Mouse (Mus musculus) embryo, embryonic 10.5 days (tissue): ENCODE measurements at regions not wholly inside any gene's neighbourhood (a gene's known extent, or its start where the extent isn't known, plus 50 kb on each side); places are given as distances from the start of the nearest gene placed in this dataset.
A peak's percentile ranks its signal among the peaks of the same experiment; 100 is the strongest.

Experiments
- DNase-seq: peaks from one replicate; pipeline ENCODE4 v3.0.0-alpha.2; 2015; ENCODE audit warnings: low spot score

DNA sequence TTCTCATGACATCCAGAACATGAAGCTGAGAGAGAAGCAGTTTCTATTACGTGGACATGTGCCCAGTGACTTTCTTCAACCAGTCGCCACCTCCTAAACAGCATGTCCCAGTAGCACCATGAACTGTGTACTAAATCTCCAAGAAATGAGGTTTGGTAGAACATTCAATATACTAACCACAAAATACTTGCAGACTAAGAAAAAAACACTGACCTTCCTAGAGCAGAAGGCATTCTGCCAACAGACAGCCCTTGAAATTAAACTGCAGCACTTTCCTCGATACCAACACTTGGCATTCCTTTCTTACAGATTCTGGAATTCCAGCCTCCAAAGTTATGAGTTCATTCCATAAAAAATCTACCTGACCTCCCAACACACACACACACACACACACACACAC, 166.6 kb downstream of the Atp6ap1l start:
- no peak for DNase-seq

DNA sequence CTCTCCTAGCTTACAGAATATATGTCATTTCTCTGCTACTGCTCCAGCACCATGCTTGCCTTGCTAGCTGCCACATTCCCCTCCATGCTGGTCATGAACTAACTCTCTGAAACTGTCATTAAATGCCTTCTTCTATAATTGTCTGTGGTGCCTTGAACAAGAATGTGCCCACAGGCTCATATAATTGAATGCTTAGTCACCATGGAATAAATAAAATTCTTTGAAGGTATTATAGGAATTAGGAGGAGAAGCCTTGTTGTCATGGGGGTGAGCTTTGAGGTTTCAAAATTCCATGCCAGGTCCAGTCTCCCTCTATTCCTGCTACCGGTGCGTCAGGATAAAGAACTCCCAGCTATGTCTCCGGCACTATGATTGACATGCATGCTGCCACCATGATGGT, 171.9 kb downstream of the Atp6ap1l start:
- no peak for DNase-seq

DNA sequence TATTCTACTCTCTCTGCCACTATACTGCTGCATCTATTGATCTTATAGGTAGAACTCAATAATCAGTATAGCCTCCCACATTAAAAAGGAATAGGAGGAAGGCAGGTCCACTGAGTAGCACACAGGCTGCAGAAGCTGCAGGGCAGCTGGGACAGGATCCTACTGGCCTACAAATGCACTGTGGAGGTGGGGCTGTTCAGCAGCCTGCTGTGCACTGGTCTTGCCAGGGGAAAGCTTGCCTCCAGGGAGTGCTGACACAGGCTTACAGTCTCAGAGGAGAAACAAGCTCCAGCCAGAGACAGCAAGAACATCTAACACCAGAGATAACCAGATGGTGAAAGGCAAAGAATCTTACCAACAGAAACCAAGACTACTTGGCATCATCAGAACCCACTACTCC, 176.1 kb downstream of the Atp6ap1l start:
- no peak for DNase-seq

DNA sequence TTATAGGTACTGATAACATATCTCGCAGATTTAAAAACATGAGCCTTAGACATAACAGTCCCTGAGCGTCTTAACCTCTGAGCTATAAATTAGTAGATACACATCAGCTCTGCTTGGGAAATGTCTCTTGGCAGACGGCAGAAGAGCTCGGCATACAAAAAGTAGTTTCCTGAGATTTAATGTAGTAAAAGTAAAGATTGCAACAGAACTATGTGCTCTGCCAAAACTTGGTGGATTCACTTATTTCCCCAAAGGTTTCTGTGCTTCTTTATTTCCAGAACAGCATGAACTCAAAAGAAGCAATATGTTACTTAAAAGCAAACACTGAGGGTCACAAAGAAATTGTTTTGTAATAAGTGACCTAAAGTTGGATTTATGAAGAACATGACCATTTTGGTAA, 177.3 kb downstream of the Atp6ap1l start:
- DNase-seq: no peak

DNA sequence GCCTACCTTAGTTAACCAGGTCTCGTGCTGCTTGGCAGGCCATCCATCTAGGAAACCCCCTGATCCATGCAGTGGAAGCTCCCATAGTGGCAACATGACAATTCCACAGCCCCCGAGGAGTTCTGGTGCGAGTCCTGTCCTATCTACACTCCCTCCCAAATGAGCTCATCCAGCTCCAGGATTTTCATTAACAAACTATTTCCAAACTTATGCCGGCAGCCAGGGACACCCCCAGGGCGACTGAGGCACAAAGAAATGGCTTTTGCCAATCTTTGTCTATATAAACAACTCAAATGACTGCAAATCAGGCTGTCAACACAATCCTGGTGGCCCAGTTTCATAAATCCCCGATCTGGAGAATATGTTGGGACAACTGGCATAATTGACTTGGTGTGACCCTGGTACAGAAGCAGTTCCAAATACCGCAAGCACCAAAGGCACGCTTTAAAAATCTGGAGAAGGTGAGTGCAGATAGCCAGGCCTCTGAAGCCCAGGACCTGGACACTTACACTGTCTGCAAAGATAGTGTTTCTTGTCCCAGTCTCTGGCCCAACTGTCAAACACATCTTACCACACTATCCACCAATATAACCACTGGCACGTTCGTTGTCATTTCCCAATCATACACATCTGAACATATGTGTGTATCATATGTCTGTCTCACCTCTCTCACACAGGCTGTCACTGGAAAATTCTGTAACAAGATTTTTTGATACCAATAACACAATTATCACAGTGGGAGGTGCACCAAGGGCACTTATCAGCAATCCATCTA, 179.9 kb downstream of the Atp6ap1l start:
- no peak for DNase-seq

DNA sequence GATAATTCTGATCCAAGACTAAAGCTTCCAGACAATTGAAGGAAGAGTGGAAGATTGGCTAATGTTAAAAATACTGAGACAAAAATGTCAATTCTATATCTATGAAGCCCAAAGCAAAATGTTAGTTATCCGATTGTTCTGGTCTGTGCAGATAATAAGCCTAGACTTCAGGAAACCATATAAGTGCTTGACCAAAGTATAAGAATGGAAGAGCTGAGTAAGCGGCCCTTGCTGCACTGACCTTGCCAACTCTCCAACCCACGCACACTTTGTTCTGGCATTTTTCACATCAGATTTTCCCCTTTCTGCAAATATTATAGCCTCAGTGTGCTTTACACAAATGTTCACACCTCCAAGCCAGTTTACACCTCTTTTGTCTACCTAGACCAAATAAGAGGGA, 180.6 kb downstream of the Atp6ap1l start:
- DNase-seq: no peak

DNA sequence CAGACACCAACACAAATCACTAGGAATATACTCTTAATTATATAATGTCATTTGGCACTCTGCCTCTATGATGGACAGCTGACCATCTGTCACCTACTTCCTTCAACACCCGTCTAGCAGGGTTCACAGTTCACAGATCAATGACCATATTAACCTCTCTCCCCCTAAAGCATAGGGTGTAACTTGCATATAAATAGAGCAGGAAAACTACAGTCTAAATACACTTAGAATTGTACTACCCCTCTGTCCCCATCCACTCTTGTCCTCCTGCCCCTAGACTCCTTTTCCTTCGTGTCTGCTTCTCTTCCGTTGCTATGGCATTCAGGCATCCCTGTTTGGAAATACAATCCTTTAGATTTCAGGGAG, 181.6 kb downstream of the Atp6ap1l start:
- no peak for DNase-seq

DNA sequence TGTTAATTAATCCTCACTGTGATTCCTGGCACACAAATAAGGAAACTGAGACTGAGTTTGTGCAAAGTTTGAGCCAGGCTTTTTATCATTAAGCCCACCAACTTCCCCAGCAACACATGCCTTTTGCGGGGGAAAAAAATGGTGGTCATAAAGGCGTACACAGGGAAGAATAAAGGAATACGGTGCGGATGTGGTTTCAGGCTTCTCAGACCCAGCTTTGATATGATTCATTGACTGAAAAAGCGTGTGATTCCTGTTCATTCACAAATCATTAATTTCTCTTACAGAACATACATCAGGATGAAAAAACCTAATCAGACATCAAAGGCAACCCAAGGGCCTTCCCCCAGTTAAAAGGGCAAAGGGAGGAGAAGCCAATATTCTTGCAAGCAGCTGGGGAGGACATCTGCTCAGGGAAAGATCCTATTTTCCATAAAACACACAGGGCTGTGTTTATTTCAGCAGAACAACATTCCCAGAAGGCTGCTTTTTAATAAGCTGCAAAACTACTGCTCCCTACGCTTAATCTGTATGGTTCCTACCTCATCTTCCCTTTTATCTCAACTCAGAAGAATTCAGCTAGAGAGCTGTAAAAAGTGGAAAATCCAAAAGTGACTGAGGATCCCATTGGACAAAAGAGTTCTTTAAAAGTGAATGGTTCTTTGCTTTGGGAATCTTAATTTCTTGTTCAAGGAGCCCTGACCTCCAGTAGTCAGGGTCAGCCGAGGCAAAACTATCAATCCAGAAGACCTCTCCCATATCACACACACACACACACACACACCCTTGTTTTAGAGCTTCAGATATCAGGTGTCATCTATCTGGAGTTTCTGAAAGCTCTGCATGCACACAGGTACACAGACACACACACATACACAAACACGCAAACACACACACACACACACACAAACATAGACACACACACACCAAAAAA, 182.3 kb downstream of the Atp6ap1l start:
- DNase-seq: peak; percentile 37

DNA sequence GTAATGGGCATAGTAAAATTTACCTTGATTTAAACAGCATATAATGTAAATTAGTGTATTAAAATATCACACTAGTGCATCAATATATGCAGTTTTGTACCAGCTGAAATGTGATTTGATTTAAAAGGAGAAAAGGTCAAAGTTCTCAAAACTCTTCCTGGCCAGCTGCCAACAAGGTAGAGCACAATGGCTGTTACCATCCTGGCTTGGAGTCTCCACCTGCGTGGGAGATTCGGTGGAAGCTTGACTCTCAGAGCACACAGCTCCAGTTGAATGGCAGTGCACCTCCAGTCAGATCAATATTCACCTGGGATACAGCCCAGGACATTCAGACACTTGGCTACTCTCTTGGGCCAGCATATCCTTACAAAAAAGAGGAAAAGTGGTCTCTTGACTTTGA, 220.8 kb downstream of the Atp6ap1l start:
- no peak for DNase-seq

DNA sequence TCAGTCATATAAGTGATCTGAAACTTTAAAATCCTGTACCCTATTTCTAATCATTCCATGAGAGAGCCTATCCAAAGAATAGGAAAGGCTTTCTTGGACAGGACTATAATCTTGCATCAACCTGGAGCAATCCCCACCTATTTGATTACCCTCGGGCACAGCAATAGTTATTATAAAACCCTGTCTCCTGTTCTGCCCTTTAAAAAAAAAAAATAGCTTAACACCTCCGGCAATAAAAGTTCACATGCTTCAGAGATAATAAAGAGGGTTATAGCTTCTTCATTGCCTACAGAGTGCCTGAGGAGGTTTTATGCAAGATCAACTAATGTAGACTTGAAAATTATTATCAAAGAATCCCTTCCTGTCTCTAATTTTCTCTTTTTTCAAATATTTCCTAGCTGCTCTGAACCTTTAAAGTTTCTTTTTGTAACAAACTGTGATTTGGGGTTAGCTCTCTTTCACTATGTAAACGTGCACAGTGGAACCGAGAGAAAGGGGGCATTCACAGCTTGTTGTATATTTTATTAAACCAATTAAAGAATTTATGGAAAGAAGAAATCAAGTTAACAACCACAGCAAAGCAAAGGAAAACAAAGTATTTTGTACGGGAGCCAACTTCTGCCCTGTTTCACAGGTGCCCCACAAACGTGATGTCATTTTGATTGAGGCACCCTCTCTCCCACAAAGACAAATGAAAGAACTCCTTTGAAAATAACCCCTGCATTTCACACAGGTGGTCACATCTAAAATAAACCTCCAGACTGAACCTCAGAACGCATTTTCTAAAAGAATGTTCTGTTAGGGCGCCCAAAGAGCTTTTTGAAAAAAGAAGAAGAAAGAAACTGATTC, 225.8 kb downstream of the Atp6ap1l start:
- no peak for DNase-seq

DNA sequence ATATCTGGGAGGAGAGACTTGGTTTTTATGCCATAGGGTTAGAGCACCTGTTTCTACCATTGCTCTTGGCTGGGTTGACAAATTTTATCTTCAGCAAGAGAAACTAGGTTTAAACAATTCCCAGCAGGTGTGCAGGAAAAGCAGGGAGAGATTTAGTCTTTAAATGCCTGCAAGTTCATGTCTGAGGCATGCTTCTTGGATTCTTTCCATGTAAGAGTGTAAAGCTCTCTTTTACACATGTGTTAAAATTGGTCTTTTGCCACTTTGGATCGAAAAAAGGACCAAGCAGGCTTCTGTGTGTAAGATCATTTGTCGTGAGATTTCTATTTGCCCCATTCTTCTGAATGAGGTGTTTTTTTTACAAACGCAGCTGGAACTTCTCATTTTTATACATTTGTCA, 231.3 kb downstream of the Atp6ap1l start:
- no peak for DNase-seq

DNA sequence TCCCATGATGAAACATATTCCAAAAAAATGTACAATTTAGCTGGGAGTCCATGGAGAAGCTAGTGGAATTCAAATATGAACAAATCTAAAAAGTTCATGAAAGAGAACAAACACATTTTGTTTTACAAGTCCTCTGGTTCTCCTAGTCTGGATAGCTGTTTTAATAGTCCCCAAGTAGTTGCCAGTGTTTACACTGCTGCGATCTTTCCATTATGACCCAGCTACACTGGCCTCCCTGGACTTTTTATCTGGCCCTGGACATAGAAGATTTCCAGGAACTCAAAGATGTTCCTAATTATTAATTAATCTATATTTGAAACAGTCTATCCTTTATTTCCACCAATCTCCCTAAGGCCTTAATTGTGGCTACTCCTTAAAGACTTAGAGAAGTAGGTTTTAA, 232.1 kb downstream of the Atp6ap1l start:
- DNase-seq: no peak

DNA sequence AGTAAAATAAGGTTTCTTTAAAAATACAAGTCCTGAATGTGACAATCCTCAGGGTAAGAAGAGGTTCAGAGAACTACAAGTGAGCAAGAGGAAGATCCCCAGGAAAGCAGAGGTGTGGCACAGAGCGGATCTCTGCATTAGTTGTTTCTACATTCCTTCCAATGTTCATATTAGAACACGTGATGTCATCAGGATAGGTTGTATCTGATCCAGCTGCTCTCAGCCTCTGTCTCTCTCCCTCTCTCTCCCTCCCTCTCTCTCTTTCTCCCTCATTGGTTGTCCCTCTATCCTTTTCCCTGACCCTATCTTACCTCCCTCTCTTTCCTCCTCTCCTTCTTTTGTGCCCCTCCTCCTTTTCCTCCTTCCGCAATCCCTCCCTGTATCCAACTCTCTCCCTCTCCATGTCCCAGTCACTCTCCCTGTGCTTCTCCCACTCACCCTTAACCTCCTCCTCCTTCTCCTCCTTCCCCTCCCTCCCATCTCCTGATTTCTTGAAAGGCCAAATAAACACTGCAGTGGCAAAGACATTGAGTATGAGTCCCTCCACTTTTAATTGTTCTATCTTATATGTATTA, 243.5 kb downstream of the Atp6ap1l start:
- no peak for DNase-seq

DNA sequence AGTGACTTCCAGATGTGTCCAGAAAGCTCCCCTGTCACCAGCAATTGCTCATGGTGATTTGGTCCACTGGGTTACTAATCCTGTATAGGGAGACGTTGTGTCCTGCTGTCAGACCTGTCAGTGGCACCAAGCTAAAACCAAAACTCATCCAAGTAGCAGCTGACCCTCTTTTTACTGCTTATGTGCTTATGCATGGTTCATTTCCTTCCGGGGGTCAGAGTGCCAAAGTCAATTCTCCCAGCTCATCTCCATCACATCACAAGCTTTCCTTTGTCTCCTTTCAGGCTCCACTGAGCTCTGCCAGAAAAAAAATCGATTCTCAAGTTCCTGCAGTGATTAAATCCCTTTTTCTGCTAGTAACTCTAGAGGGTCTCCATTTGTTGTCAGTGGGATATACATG, 244.2 kb downstream of the Atp6ap1l start:
- peak; percentile 78 for DNase-seq

DNA sequence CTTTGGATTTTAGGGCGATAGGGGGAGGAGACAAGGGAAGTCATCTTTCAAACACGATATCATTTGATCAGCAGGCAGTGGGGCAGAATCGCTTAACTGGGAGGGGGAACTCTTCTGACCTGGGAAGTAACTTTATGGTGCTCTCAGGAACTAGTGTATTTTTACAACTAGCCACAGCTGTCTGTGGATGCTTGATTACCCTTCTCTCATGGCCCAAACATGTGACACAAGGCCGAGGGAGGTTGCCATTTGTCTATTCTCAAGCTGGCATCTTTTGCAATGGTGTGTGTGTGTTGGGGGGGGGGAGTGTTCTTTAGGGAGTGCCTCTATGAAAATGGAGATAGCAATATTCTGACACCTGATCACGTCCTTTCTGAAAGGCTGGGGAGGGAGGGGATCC, 246.1 kb downstream of the Atp6ap1l start:
- DNase-seq: no peak

DNA sequence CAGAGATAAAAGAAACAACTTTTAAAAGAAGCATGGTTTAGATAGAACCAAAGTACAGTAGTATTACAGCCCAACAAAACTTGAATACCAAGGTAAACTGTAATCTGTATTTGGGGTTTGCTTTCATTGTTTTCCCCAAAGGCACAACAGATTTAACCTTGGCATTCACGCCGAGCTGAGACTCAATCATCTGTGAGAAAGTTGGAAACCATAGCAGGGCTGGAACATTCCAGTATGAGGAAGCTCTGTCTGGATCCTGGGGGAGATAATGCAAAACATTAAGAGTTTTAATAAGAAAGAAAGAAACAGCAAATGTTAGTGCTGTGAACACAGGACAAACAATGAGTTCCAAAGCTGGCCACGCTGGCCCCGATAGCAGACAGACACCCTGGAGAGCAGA, 258.8 kb downstream of the Atp6ap1l start:
- DNase-seq: no peak

DNA sequence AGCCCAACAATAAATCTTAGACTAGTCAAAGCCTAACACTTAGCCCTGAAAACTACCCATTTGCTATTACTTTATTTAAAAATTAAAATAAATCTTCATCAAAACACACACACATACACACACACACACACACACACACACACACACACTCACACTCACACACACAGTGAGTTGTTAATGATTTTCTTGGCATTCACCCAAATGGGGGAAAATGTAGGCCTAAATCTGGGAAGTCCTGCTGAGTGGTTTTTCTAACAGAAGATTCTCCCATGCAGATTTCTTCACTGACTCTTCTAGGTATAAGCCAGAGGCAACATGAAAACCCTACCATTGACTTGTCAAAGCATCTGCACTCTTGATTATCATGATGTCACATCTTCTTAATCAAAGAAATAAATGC, 260.9 kb downstream of the Atp6ap1l start:
- DNase-seq: no peak

DNA sequence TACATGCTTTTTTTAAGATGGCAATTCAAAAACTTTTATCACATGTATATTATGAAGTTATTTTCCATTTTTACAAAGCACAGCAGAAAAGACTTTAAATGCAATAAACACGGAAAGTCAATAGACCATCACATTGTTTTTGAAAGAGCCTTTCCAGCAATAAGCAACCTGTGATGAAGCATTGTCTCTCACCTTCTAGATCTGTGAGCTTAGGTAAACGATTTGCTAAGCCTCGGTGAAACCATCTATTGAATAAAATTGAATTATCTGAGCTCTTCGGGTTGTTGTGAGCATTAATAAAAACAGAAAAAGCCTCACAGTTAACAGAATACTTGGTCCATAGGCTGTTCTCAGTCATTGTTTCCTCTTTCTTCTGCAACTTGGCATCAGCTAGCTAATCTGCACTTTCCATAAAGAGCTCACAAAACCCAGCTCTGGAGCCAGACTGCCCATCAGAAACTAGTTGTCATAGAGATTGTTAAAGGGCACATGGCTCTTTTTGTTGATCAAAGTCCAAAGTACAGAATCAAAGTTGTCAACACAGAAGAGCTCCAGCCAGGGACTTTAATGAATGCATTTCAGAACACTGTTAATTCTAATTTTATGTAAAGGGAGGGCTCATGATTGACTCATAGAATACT, 261.5 kb downstream of the Atp6ap1l start:
- no peak for DNase-seq

DNA sequence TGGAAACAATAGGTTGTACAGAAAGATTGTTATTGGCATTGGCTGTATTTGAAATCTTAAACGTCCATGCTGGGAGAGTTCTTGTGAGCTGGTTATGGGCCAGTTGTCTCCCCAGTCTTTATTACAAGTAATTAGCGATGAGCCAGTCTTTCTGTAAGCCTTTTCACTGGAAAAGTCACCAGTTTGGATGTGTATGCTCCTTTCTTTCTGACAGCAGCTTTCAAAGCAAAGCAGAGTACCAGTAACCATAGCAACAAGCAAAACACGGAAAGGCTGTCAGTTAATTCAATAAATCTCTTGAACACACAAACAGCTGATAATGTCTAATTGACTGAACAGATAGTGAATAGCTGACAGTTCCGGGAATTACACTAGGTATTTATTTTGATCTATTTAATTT, 262.0 kb downstream of the Atp6ap1l start:
- DNase-seq: peak; percentile 70

DNA sequence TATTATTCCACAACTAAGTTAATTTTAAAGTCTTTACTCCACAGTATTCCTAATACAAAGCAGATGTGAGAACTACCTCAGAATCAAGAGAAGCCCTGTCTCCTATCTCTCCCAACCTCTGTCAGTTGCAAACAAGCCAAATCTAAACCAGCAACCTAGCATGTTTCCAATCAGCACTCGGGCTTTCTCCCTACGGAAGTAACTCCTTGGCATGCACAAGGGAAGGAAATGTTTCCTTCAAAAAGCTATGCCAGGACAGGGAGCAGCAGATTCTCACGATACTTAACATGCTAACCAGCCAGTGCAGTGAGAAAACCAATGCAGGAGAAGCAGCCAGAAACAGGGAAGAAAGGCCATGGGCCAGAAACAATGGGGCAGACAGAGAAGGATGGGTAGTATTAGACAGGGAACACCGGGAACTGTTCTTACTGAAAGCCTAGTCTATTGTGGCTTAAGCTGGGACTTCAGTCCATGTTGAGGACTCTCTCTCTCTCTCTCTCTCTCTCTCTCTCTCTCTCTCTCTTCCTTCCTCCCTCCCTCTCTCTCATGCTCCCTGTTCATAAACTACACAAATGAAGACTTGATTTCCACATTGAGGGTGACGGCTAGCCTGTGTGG, 262.8 kb downstream of the Atp6ap1l start:
- peak; percentile 55 for DNase-seq
